Mouse (Mus musculus) right cerebral cortex, postnatal 10 days (tissue): ENCODE measurements around the gene Prr14.
"Not testable (repeated sequence)": the region's sequence is repeated elsewhere in the genome, so short reads cannot be mapped to it uniquely, and the experiment has no call there.

ENCODE experiments used
- DNase-seq, 2 experiments: peaks; one replicate each; pipeline ENCODE4 v3.0.0; 2021; ENCODE audit warnings: low spot score in 2 of 2

Prr14 gene

DNA sequence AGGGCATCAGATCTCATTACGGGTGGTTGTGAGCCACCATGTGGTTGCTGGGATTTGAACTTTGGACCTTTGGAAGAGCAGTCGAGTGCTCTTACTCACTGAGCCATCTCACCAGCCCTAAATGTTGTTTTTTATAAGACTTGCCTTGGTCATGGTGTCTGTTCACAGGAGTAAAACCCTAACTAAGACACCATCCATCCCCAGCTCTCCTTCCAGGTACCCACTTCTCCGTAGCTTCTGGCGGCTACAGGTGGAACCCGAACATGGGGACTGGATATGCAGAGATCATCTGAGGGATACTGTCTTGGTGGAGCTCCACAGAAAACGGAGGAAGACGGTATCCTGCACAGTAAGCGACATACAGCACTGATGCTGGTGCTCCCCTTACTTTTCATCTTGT, at the start of gene Prr14:
TSS of gene Prr14 (plus strand) at position 301 of the 400 bp plus-strand sequence.
- DNase-seq, result not testable (repeated sequence)

GRCm38 (mm10) chr7:127411418-127411817, 48.0 kb upstream of the Prr14 start:
- no peak for DNase-seq

DNA sequence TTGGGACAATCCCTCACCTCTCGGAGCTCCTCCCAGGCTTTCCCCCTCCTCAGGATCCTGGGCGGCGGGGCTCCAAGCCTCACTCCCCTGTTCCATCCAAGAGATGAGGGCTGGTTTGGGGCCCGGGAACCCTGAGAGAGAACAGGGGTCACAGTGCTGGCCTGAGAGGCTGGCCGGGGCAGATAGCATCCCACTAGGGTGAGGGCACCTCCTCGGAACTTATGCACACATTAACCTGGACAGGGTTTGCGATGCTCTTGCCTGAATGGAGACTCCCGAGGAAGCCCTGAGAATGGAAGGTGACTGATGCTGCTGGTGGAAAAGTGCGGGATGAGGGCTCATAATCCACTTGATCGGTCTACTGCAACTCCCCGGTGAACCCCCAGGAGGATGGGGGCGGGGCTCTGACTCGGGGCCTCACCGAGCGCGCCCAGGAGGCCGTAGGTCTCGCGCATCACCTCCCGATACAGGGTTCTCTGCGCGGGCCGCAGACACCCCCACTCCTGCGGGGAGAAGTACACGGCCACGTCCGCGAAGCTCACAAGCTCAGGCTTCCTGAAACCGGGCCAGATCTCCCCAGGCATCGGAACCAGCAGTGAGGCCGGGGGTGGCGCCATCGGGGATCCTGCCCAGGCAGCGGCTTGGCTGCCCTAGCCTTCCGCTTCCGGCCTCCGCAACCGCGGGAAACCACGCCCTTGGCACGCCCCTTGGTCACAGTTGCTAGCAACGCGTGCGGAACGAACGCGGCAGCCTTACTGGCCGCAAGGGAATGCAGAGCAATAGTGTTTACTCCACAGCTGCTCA, 37.8 kb upstream of the Prr14 start, which contains the start of gene Zfp688:
TSS of gene Zfp688 (minus strand) at position 681 of the 804 bp plus-strand sequence.
- peak; percentile 94 to 95 for DNase-seq

- peak; percentile 67 to 81 for DNase-seq
These were observed 37.2 kb upstream of the Prr14 start for GRCm38 (mm10) chr7:127422247-127422646.

GRCm38 (mm10) chr7:127425291-127425690, 34.1 kb upstream of the Prr14 start:
- DNase-seq, result no peak

DNA sequence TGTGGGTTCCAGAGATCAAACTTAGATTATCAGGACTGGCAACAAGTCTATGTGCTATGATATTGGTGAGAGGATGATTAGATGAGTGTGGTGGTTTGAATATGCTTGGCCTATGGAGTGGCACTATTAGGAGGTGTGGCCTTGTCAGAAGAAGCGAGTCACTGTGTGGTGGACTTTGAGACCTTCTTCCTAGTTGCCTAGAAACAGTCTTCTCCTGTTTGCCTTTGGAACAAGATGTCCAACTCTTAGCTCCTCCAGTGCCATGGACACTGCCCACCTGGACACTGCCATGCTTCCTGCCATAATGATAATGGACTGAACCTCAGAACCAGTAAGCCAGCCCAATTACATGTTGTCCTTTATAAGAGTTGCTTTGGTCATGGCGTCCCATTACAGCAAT, 33.5 kb upstream of the Prr14 start:
- no peak for DNase-seq

GRCm38 (mm10) chr7:127426354-127426753, 33.1 kb upstream of the Prr14 start:
- DNase-seq, result no peak

DNA sequence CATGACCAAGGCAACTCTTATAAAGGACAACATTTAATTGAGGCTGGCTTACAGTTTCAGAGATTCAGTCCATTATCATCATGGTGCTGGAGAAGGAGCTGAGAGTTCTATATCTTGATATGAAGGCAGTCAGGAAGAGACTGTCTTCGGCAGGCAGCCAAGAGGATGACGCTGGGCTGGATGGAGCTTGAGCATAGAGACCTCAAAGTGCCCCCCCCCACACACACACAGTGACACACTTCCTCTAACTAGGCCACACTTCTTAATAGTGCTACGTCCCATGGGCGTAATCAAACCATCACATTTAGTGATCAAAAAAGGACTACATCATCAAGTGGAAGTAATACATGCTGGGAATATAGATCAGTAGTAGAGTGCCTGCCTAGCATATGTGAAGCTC, 24.2 kb upstream of the Prr14 start:
- DNase-seq, result no peak

- DNase-seq, result no peak
These were observed 21.7 kb upstream of the Prr14 start for GRCm38 (mm10) chr7:127437724-127438123.

DNA sequence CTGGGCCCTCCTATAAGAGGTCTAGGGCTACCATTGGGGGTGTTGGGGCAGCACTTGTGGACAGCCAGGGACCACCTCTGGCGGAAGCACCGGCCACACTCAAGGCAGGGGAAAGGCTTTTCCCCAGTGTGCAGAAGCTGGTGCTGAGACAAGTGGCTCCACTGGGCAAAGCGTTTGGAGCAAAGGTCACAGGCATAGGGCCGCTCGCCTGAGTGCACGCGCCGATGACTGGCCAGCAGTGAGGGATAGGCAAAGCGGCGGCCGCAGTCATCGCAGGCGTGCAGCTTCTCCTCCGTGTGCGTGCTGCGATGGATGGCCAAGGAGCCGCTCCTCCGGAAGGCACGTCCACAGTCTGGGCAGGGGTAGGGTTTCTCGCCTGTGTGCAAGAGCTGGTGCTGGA, 15.4 kb upstream of the Prr14 start:
- no peak for DNase-seq

- DNase-seq, result peak; percentile 97 to 98
These were observed 10.7 kb upstream of the Prr14 start, which contains the start of gene Zfp689 for GRCm38 (mm10) chr7:127448521-127449300. Zfp689 (minus strand) TSS chr7:127449158.

DNA sequence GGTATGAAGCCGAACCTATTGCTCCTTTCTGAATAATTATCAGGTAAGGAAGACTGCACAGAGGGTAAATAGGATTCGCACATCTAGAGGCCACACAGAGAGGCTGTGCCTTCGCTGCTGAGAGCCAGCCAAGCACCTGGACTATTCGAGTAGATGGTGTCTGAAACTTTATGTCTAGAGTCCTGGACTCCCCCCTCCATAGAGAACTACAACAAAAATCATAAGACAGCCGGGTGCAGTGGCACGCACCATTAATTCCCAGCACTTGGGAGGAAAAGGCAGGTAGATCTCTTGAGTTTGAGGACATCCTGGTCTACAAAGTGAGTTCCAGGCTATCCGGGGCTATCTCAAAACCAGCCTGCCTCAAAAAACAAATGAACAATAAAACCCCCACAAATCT, 9.4 kb upstream of the Prr14 start:
- DNase-seq, result no peak

DNA sequence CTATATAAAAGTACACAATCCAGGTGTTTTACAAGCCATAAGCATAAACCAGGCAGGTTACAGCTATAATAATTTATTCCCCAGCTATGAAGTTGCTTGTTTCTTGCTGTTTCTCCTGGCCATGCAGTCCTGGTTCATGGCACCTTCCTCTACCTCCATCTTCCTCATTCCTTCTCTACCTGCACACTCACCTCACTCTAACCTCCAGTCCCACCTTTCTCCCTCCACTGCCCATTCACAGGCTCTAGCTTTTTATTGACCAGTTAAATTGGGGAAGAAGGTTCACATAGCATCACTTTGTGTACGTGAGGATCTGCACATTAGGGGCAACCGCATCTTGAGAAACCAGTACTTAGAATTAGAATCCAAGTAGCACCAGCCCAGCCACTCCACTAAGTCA, 6.4 kb upstream of the Prr14 start:
- no peak for DNase-seq

DNA sequence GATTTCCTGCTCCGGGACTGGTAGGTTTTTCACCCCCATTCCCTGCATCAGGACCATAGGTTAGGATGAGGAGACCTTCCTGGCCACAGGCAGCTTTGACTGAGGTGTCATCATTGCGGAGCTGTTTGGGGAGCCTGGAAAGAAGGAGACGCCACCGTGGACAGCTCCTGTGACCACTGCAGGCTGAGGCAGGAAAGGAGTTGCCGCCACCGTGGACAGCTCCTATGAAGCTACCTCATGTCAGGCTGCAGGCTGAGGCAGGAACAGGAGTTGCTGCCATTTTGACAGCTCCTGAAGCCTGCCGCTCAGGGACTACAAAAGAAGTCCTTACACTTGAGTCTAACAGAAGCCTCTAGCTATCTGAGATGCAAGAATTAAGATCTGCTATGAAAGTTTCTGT, 4.5 kb upstream of the Prr14 start:
- no peak for DNase-seq

DNA sequence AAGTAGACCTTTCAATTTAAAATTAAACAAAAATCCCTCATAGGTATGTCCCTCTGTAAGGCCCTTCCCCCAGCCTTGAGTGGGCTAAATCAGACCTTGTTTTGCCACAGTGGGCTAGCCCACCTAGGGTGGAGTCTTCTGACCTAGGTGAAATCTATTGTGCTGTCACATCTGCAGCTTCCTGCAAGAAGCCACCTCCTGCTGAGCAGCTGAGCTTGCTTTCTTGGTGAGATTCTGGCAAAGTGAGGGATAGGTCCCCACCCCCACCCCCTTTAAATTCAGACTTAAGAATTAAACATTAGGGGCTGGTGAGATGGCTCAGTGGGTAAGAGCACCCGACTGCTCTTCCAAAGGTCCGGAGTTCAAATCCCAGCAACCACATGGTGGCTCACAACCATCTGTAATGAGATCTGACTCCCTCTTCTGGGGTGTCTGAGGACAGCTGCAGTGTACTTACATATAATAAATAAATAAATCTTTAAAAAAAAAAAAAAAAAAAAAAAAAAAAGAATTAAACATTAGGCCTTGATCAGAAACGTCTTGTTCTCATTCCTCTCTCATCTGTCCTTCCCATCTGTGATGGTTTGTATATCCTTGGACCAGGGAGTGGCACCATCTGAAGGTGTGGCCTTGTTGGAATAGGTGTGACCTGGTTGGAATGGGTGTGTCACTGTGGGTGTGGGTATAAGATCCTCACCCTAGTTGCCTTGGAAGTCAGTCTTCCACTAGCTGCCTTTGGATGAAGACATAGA, 864 bp upstream of the Prr14 start:
- DNase-seq, result not testable (repeated sequence)

DNA sequence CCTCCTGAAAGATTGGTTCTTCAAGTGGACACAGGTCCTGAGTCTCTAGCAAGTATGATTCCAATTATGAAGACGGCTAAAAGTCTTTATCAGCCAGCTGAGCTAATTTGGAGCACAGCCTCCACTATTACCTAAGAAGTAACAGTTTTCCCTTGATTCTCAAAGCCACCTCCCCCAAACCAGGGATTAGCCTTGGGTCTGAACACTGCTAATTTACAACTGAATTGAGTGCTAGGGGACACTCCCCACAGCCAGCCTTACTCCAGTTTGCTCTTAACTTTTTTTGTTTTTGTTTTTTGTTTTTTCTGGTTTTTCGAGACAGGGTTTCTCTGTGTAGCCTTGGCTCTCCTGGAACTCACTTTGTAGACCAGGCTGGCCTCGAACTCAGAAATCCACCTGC, 5.8 kb downstream of the Prr14 start:
- no peak for DNase-seq

DNA sequence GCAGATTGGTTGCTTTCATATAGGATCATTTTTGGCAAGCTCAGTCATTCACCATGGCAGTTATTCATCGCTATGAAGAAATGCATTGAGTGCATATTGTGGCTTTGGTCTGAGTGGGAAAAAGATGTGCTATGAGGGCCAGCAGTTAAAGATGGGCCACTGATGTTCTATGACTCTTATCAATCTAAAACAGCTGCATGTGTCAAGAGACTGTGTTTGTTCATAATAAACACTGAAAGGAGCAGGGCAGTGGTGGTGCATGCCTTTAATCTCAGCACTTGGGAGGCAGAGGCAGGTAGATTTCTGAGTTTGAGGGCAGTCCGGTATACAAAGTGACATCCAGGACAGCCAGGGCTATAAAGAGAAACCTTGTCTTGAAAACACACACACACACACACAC, 6.3 kb downstream of the Prr14 start:
- DNase-seq, result not testable (repeated sequence)

DNA sequence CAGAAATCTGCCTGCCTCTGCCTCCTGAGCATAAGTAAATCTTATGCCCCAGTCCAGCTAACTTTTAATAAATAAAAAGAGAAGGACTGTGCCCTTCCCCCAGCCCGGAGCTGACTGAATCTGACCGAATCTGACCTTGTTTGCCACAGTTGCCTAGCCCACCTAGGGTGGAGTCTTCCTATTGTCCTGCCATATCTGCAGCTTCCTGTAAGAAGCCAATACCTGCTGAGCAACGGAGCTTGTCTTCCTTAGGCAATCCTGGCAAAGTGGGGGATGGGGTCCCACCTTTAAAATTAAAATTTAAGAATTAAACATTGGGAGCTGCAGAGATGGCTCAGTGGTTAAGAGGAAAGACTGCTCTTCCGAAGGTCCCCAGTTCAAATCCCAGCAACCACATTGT, 7.2 kb downstream of the Prr14 start:
- DNase-seq, result no peak

GRCm38 (mm10) chr7:127470011-127470715, 10.8 kb downstream of the Prr14 start:
- no peak for DNase-seq

DNA sequence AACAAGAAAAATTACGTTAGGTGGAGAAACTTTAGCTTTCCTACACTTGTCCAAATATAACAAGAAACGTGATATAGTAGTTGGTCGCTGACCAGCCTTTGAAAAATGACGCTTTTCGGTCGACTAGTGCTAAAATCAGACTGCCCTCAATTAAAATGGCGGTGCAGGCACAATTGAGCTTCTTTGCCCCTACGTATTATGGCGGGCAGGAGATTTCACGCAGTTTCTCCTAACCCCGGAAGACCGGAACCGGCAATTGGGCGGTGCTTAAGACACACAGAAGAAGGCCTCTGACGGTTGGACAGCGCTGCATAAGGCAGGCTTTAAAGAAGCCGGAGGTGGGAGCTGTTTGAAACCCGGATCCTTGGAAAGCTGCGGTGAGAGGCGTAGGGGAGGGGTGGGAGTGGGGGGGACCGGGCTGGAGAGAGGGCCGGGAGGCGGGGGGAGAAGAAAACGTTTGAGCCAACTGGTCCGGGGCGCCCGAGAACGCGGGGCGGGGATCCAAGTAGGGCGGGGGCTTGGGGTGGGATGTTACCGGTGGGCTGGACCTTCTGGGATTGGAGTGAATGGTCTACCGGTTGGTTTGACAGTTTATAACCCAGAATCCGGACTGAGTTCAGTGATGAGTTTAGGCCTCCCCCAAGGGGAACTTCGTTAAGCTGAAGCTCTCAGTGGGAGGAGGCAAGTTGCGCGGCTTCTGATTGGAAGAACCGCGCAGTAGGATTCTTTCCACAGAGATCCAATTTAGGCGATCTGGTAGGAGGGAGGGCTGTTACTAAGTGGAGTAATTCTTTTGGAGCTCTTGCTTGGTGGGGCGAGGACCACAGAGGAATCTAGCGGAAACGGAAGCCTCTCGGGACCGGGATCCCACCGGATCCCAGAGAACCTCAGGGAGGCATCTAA, 11.6 kb downstream of the Prr14 start:
- peak; percentile 97 to 98 for DNase-seq
